Mouse (Mus musculus) midbrain, embryonic 13.5 days (tissue): ENCODE measurements around the gene Arnt2. TPM values are rescaled to one million over a fixed set of nuclear protein-coding genes. Genes with fewer than 3 reads are reported as not detected.

Source experiments
- ATAC-seq: fragments of 200-750 bp; cut with Nextera tagmentation; 2 replicates; pipeline ENCODE4 v1.8.0; 2017; ENCODE audit warnings: mild to moderate bottlenecking, moderate TSS enrichment, moderate library complexity
- H3K27ac ChIP-seq: fragments of 300-500 bp; sonication (generic); 2 replicates; pipeline ENCODE4 v1.5.1; 2015; ENCODE audit warnings: inconsistent platforms, mild to moderate bottlenecking, moderate library complexity
- H3K27me3 ChIP-seq: fragments of 300-500 bp; sonication (generic); 2 replicates; pipeline ENCODE4 v1.6.1; 2015; ENCODE audit warnings: mild to moderate bottlenecking, inconsistent platforms
- H3K36me3 ChIP-seq: fragments of 300-500 bp; sonication (generic); 2 replicates; pipeline ENCODE4 v1.6.1; 2015; ENCODE audit warnings: mild to moderate bottlenecking, inconsistent platforms
- H3K4me1 ChIP-seq: fragments of 300-500 bp; sonication (generic); replicated peaks from 2 replicates; pipeline ENCODE4 v1.6.1; 2015; ENCODE audit warnings: inconsistent platforms
- H3K4me2 ChIP-seq: fragments of 300-500 bp; sonication (generic); replicated peaks from 2 replicates; pipeline ENCODE4 v1.6.1; 2015; ENCODE audit warnings: moderate library complexity, mild to moderate bottlenecking, inconsistent platforms
- H3K4me3 ChIP-seq: fragments of 300-500 bp; sonication (generic); replicated peaks from 2 replicates; pipeline ENCODE4 v1.5.1; 2015; ENCODE audit warnings: mild to moderate bottlenecking, inconsistent platforms
- H3K9ac ChIP-seq: fragments of 300-500 bp; sonication (generic); replicated peaks from 2 replicates; pipeline ENCODE4 v1.6.1; 2015; ENCODE audit warnings: mild to moderate bottlenecking, inconsistent platforms
- H3K9me3 ChIP-seq: fragments of 300-500 bp; sonication (generic); 2 replicates; pipeline ENCODE4 v1.6.1; 2016; ENCODE audit warnings: mild to moderate bottlenecking, inconsistent platforms
- WGBS: fragments of 180-500 bp; shearing (Covaris S2); methylation state at CpG from one replicate; pipeline ENCODE4 v1.1.7; 2015; 5-methylcytosine and 5-hydroxymethylcytosine counted together
- polyA plus RNA-seq: library from polyadenylated mRNA; unstranded; fragments of >200 nt; fragmentation: Nextera tagmentation; extraction: Ambion mirVana; gene quantifications from 2 replicates; pipeline ENCODE4 v1.2.1, GENCODE M21; 2015

Arnt2 gene
- polyA plus RNA-seq, 1 experiment from 2014 or later, result 77.1 TPM

- Histone ChIP-seq H3K4me1 (peaks cover 20% of the 10 kb centered on the region), H3K36me3 (peaks cover 48% of the 10 kb centered on the region), H3K27ac (no peak overlapping the region), H3K9ac (no peak overlapping the region), H3K27me3 (no peaks in the 10 kb centered on the region), H3K4me3 (no peak overlapping the region), H3K4me2 (no peak overlapping the region), H3K9me3 (no peaks in the 10 kb centered on the region)
- WGBS, result 83% methylated on average over 2 of the region's 2 CpGs
- ATAC-seq, result no peak
These were observed 73.4 kb downstream of the Arnt2 start for GRCm38 (mm10) chr7:84336580-84336886.

DNA sequence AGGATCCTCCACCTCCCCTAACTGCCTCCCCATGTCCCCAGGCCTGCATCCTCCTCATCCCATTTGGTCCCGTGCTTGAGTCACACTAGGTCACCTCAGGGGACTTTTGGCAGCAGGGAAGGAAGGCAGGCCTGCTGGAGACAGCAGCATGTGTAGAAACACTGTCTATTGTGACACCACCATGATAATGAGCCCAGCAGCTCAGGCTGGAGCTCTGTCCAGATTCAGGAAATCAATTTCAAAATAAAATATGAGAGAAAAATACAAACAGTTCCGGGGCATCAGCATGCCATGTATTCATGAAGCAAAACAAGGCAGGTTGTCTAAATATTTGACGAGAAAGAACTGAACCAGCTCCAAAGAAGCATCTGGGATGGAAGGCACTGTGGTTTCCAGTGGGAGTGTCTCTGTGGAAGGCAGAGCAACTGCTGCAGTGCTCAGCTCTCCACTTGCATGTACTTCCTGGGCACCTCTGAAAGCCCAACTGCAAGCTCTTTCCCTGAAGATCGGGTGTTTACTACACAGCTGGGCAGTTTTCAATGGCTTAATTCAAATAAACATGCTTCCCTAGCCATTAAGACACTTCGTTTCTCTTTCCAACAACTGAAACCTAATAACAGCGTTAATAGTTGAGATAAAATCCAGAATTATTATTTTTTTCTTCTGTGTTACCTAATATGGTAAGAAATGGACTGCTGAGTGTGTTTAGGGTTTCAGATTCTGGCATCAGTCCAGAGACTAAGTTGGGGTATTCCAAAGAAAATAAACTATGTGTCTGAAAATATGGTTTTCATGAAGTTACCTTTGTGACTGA, 74.0 kb downstream of the Arnt2 start:
- Histone ChIP-seq H3K27ac (no peak overlapping the region), H3K36me3 (peaks cover 45% of the 10 kb centered on the region), H3K9ac (no peak overlapping the region), H3K4me2 (no peak overlapping the region), H3K9me3 (no peaks in the 10 kb centered on the region), H3K4me3 (no peak overlapping the region), H3K4me1 (peaks cover 26% of the 10 kb centered on the region), H3K27me3 (no peaks in the 10 kb centered on the region)
- whole genome bisulfite sequencing, result 83% methylated on average over 6 of the region's 6 CpGs
- no peak for ATAC-seq

- Histone ChIP-seq H3K4me1 (peaks cover 33% of the 10 kb centered on the region), H3K4me3 (no peak overlapping the region), H3K27me3 (no peaks in the 10 kb centered on the region), H3K9me3 (no peaks in the 10 kb centered on the region), H3K36me3 (peaks cover 33% of the 10 kb centered on the region), H3K4me2 (no peak overlapping the region), H3K27ac (no peak overlapping the region), H3K9ac (no peak overlapping the region)
- WGBS, result 97% methylated on average over 3 of the region's 3 CpGs
- ATAC-seq, result no peak
These were observed 76.0 kb downstream of the Arnt2 start for GRCm38 (mm10) chr7:84333996-84334395.

- H3K4me2 ChIP-seq, result no peak overlapping the region
- no peak overlapping the region for H3K4me3 ChIP-seq
- H3K4me1 ChIP-seq, result peaks cover 37% of the 10 kb centered on the region
- H3K36me3 ChIP-seq, result peaks cover 31% of the 10 kb centered on the region
- no peaks in the 10 kb centered on the region for H3K9me3 ChIP-seq
- peak overlapping the region; percentile 26; the same call in 1 of the 2 replicates for H3K27ac ChIP-seq
- no peak overlapping the region for H3K9ac ChIP-seq
- 49% methylated on average over 11 of the region's 11 CpGs for WGBS
- ATAC-seq, result no peak
- H3K27me3 ChIP-seq, result no peaks in the 10 kb centered on the region
These were observed 77.4 kb downstream of the Arnt2 start for GRCm38 (mm10) chr7:84332295-84333168.

DNA sequence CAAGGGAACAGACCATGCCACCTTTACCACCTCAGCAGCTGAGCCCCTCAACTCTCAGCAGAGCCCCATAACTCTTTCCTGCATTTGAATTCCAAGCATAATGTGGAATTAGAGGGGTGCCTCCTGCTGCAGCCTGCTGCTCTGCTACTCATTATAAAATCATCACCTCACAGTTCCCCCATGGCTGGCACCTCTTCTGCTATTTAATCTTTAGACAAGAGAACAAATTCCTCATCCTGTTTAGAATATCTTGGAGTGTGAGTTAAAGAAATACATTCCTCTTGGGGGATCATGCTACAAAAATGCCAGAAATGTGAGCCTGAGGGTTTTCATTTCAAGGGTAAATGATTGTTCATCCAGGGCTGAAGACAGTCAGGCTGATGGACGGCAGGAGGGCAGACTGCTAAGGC, 80.8 kb downstream of the Arnt2 start:
- Histone ChIP-seq H3K4me3 (no peak overlapping the region), H3K9ac (no peak overlapping the region), H3K9me3 (no peaks in the 10 kb centered on the region), H3K27ac (peak overlapping the region; percentile 49; the same call in 1 of the 2 replicates), H3K4me1 (peaks cover 33% of the 10 kb centered on the region), H3K36me3 (peaks cover 34% of the 10 kb centered on the region), H3K4me2 (no peak overlapping the region), H3K27me3 (no peaks in the 10 kb centered on the region)
- ATAC-seq, result 0 out of 2 replicates have a peak, but pooled peaks have one; percentile 10
- 45% methylated on average over 1 of the region's 1 CpGs for WGBS

DNA sequence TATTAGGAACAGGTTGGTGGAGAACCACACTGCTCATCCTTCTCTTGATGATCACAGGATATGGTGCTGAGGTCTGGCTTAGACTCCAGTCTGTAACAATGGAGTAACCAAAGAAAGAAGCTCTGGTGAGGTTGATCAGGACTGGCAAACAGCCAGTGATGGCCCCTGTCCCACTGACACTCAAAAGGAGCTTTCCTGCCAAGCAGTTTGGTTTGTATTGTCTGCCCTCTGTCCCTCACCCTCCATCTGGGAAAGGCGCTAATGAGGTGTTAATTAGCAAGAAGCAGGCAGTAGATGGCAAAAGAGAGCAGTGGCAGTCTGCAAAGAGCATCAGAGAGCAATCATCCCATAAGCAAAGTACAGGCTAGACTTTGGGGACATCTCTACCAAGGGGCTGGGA, 81.2 kb downstream of the Arnt2 start:
- H3K4me1 ChIP-seq, result peaks cover 33% of the 10 kb centered on the region
- H3K4me2 ChIP-seq, result no peak overlapping the region
- H3K9me3 ChIP-seq, result no peaks in the 10 kb centered on the region
- peak overlapping the region; percentile 49; the same call in 1 of the 2 replicates for H3K27ac ChIP-seq
- H3K4me3 ChIP-seq, result no peak overlapping the region
- H3K9ac ChIP-seq, result no peak overlapping the region
- H3K27me3 ChIP-seq, result no peaks in the 10 kb centered on the region
- 68% methylated on average over 1 of the region's 1 CpGs for WGBS
- peaks cover 33% of the 10 kb centered on the region for H3K36me3 ChIP-seq
- ATAC-seq, result peak; percentile 57

GRCm38 (mm10) chr7:84325570-84326328, 84.2 kb downstream of the Arnt2 start:
- Histone ChIP-seq H3K9ac (no peak overlapping the region), H3K4me1 (peaks cover 10% of the 10 kb centered on the region), H3K27ac (no peak overlapping the region), H3K27me3 (no peaks in the 10 kb centered on the region), H3K4me2 (no peak overlapping the region), H3K36me3 (peaks cover 28% of the 10 kb centered on the region), H3K9me3 (no peaks in the 10 kb centered on the region), H3K4me3 (no peak overlapping the region)
- 92% methylated on average over 2 of the region's 2 CpGs for WGBS
- ATAC-seq, result no peak

GRCm38 (mm10) chr7:84321542-84321941, 88.4 kb downstream of the Arnt2 start:
- 83% methylated on average over 1 of the region's 1 CpGs for whole genome bisulfite sequencing
- H3K4me2 ChIP-seq, result no peak overlapping the region
- no peak for ATAC-seq
- peaks cover 30% of the 10 kb centered on the region for H3K36me3 ChIP-seq
- H3K4me1 ChIP-seq, result no peaks in the 10 kb centered on the region
- no peak overlapping the region for H3K27ac ChIP-seq
- H3K9me3 ChIP-seq, result no peaks in the 10 kb centered on the region
- H3K4me3 ChIP-seq, result no peak overlapping the region
- no peak overlapping the region for H3K9ac ChIP-seq
- no peaks in the 10 kb centered on the region for H3K27me3 ChIP-seq

DNA sequence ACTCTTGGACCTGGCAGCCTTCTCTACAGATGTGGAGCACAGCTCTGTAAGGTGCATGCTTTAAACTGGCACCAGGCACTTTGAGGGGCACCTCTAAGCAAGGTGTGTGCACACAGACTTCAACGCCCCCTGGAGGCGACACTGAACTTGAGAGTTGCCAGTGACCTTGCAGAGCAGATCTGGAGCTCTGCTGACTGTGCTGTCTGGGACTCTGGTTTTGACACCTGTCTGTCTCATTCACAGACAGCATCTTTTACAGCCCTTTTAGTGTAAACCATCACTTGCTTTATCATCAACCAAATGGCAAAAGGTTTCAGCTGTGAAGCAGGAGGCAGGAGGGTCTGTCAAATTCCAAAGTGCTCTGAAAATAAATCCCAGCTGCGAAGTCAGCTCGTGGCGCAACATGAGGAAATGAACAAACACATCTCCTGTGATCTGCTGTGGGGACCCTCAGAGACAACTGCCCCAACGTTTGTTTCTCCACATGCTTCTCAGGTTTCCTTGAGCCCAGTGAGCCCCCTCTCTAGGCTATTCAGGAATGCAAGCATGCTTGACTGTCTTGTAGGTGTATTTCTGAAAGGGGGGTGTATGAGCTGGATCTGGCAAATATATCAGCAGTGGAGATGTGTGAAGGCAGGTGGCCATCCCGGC, 94.5 kb downstream of the Arnt2 start:
- H3K4me1 ChIP-seq, result no peaks in the 10 kb centered on the region
- H3K4me2 ChIP-seq, result no peak overlapping the region
- H3K9ac ChIP-seq, result no peak overlapping the region
- H3K27me3 ChIP-seq, result no peaks in the 10 kb centered on the region
- no peak overlapping the region for H3K27ac ChIP-seq
- ATAC-seq, result no peak
- H3K36me3 ChIP-seq, result peaks cover 45% of the 10 kb centered on the region
- H3K4me3 ChIP-seq, result no peak overlapping the region
- no peaks in the 10 kb centered on the region for H3K9me3 ChIP-seq
- WGBS, result 73% methylated on average over 7 of the region's 7 CpGs

GRCm38 (mm10) chr7:84314742-84315141, 95.2 kb downstream of the Arnt2 start:
- no peak overlapping the region for H3K27ac ChIP-seq
- no peaks in the 10 kb centered on the region for H3K4me1 ChIP-seq
- no peak for ATAC-seq
- H3K9me3 ChIP-seq, result no peaks in the 10 kb centered on the region
- no peak overlapping the region for H3K4me3 ChIP-seq
- no peak overlapping the region for H3K9ac ChIP-seq
- no peaks in the 10 kb centered on the region for H3K27me3 ChIP-seq
- peaks cover 53% of the 10 kb centered on the region for H3K36me3 ChIP-seq
- no peak overlapping the region for H3K4me2 ChIP-seq
- WGBS, result 87% methylated on average over 2 of the region's 2 CpGs

DNA sequence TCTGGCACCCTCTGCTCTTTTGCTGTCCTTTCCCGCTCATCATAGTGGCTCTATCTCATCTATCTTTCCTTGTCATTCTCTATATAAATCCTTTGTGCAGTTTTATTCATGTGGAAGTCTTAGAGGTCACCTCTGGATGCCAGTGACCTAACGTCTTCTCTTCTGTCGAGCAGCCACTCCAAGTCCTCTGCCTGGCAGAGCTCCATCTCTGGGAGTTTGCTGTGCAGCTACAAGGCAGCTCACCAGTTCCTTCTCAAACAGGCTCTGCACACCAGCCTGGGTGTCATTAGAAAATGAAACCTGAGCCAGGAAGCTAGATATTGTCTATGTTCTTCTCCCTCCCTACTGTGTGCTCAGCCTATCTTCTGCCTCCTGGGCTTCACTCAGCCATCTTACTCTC, 98.4 kb downstream of the Arnt2 start:
- no peak for ATAC-seq

More for the DNA sequence above, 98.4 kb downstream of the Arnt2 start:
- Histone ChIP-seq H3K27ac (no peak overlapping the region), H3K9ac (no peak overlapping the region), H3K4me3 (no peak overlapping the region), H3K4me2 (no peak overlapping the region), H3K36me3 (peaks cover 63% of the 10 kb centered on the region), H3K4me1 (no peaks in the 10 kb centered on the region), H3K27me3 (no peaks in the 10 kb centered on the region), H3K9me3 (no peaks in the 10 kb centered on the region)
- WGBS, result 84% methylated on average over 3 of the region's 3 CpGs
